Comparison of ENCODE assay signal across 8 mouse cellular contexts in the genomic region with DNA sequence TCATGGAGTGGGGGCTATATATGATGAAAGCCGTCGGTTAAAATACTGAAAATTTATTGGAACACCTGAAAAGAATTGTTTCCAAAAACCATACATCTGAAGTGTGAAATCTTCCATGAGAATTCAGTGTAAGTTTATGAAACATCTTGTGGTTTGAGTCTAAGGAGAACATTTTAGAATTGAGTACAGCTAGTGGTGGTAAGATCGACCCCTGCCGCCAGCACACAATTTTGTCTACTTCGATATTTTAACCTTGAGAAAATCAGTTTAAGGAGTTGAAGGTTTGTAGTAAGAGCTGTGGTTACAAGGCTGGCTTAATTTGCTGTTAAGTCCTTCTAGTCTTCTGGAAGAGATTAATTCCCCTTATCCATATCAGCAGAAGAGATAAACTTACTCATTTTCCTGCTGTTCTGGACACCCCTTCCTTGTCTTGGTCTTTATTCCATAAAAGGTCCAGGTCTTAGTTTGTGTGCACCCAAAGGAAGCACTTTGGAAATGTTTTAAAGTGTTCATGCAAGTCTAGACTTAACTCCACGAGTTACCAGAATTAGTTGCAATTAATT. TPM values are rescaled to one million over a fixed set of nuclear protein-coding genes. Genes with fewer than 3 reads are reported as not detected.
DNase-seq lines count a peak whose midpoint lies in the region; ATAC-seq lines count a peak whose summit lies in the region.

No protein-coding gene starts in this region.

- no peaks in the 10 kb centered on the region for H3K9me3 ChIP-seq in heart, embryonic 10.5 days
- H3K9me3 ChIP-seq in embryonic facial prominence, embryonic 14.5 days (ENCODE audit: control insufficient read depth, low read length), result no peaks in the 10 kb centered on the region
- H3K9me3 ChIP-seq in liver, embryonic 11.5 days (ENCODE audit: control insufficient read depth, low read length), result no peaks in the 10 kb centered on the region

- no peak for ATAC-seq in embryonic facial prominence, embryonic 14.5 days (ENCODE audit: low read depth)
- ATAC-seq in liver, embryonic 11.5 days (replicated peaks; ENCODE audit: low FRiP score), result no peak
- ATAC-seq in megakaryocyte-erythroid progenitor cell, adult 5-6 weeks (replicated peaks; ENCODE audit: low FRiP score, low TSS enrichment, poor library complexity, severe bottlenecking), result no peak

- no peak for DNase-seq in heart, embryonic 10.5 days (ENCODE audit: low spot score)
- no peak for DNase-seq in heart, adult 18-20 months
- DNase-seq in A20 (ENCODE audit: low read depth, low spot score), result peak; percentile 53
- no peak for DNase-seq in embryonic facial prominence, embryonic 14.5 days (ENCODE audit: low spot score)
- DNase-seq in liver, embryonic 11.5 days (ENCODE audit: low spot score), result no peak
- no peak for DNase-seq in frontal cortex, postnatal 14 days (ENCODE audit: low spot score in 2 of 2)
- no peak for DNase-seq in urinary bladder, postnatal 25 days (ENCODE audit: low spot score)

- 5% methylated on average over 6 of the region's 6 CpGs for WGBS in heart, embryonic 10.5 days
- 2% methylated on average over 6 of the region's 6 CpGs for WGBS in embryonic facial prominence, embryonic 14.5 days
- 9% methylated on average over 6 of the region's 6 CpGs for WGBS in liver, embryonic 11.5 days

- peaks cover 16% of the 10 kb centered on the region for H3K4me1 ChIP-seq in heart, embryonic 10.5 days
- H3K4me1 ChIP-seq in embryonic facial prominence, embryonic 14.5 days (ENCODE audit: control insufficient read depth, insufficient read depth, low read length), result peaks cover 9% of the 10 kb centered on the region
- peaks cover 6% of the 10 kb centered on the region for H3K4me1 ChIP-seq in liver, embryonic 11.5 days (replicated peaks; ENCODE audit: control insufficient read depth, insufficient read depth, low read length)

- peak overlapping the region; percentile 93 for H3K4me3 ChIP-seq in heart, embryonic 10.5 days
- H3K4me3 ChIP-seq in embryonic facial prominence, embryonic 14.5 days (ENCODE audit: low read depth, low read length), result peak overlapping the region; percentile 99
- H3K4me3 ChIP-seq in liver, embryonic 11.5 days (ENCODE audit: low read depth, low read length), result peak overlapping the region; percentile 91

- H3K27me3 ChIP-seq in heart, embryonic 10.5 days (ENCODE audit: insufficient read depth, poor library complexity, severe bottlenecking), result no peaks in the 10 kb centered on the region
- no peaks in the 10 kb centered on the region for H3K27me3 ChIP-seq in embryonic facial prominence, embryonic 14.5 days (replicated peaks; ENCODE audit: control insufficient read depth, insufficient read depth, low read length)
- H3K27me3 ChIP-seq in liver, embryonic 11.5 days (replicated peaks; ENCODE audit: control insufficient read depth, insufficient read depth, low read length), result no peaks in the 10 kb centered on the region

- peak overlapping the region; percentile 100 for H3K27ac ChIP-seq in heart, embryonic 10.5 days
- H3K27ac ChIP-seq in embryonic facial prominence, embryonic 14.5 days (replicated peaks; ENCODE audit: low read depth, low read length), result peak overlapping the region; percentile 99; the same call in 1 of the 2 replicates
- H3K27ac ChIP-seq in liver, embryonic 11.5 days (ENCODE audit: low read depth, low read length), result peak overlapping the region; percentile 25; the same call in 1 of the 2 replicates

- no peaks in the 10 kb centered on the region for H3K36me3 ChIP-seq in heart, embryonic 10.5 days
- no peaks in the 10 kb centered on the region for H3K36me3 ChIP-seq in embryonic facial prominence, embryonic 14.5 days (ENCODE audit: control insufficient read depth, insufficient read depth, low read length)
- no peaks in the 10 kb centered on the region for H3K36me3 ChIP-seq in liver, embryonic 11.5 days (ENCODE audit: control insufficient read depth, insufficient read depth, low read length)

- H3K9ac ChIP-seq in embryonic facial prominence, embryonic 14.5 days (ENCODE audit: low read depth, low read length), result peak overlapping the region; percentile 98
- H3K9ac ChIP-seq in liver, embryonic 11.5 days (ENCODE audit: low read depth, low read length), result peak overlapping the region; percentile 97

- peak overlapping the region; percentile 81 for H3K4me2 ChIP-seq in embryonic facial prominence, embryonic 14.5 days (ENCODE audit: low read depth, low read length)
- peak overlapping the region; percentile 80 for H3K4me2 ChIP-seq in liver, embryonic 11.5 days

RNA-seq across cellular contexts. Expression of a gene that starts 7.9 kb away (rescaled TPM):
- polyA plus RNA-seq in heart, embryonic 10.5 days (2016; fragmentation: Nextera tagmentation; extraction: Ambion mirVana), result 138 and 194 TPM in 2 replicates
- total RNA-seq in heart, adult 18-20 months (2021), result 10 to 100 TPM; 39.5 to 43.2 TPM
- 91.8 and 103 TPM in 2 replicates for polyA plus RNA-seq in embryonic facial prominence, embryonic 14.5 days (2014; fragmentation: Nextera tagmentation; extraction: Ambion mirVana)
- polyA plus RNA-seq in liver, embryonic 11.5 days (2014; fragmentation: Nextera tagmentation; extraction: Ambion mirVana), result 46.5 and 54.6 TPM in 2 replicates
- 18.7 and 28.2 TPM in 2 replicates for total RNA-seq in megakaryocyte-erythroid progenitor cell, adult 5-6 weeks (2014; fragmentation: Nextera tagmentation)
- 34.5 and 42.4 TPM in 2 replicates for total RNA-seq in megakaryocyte-erythroid progenitor cell, adult 5-6 weeks (2017)

RNA-seq across cellular contexts. Expression of a gene that starts 28.4 kb away (rescaled TPM):
- polyA plus RNA-seq in heart, embryonic 10.5 days (2016; fragmentation: Nextera tagmentation; extraction: Ambion mirVana), result 13.8 and 15.8 TPM in 2 replicates
- 1 to 10 TPM; 6.0 to 6.5 TPM for total RNA-seq in heart, adult 18-20 months (2021)
- 9.2 and 10.2 TPM in 2 replicates for polyA plus RNA-seq in embryonic facial prominence, embryonic 14.5 days (2014; fragmentation: Nextera tagmentation; extraction: Ambion mirVana)
- 6.6 and 9.7 TPM in 2 replicates for polyA plus RNA-seq in liver, embryonic 11.5 days (2014; fragmentation: Nextera tagmentation; extraction: Ambion mirVana)
- total RNA-seq in megakaryocyte-erythroid progenitor cell, adult 5-6 weeks (2014; fragmentation: Nextera tagmentation), result not detected in 2 replicates
- total RNA-seq in megakaryocyte-erythroid progenitor cell, adult 5-6 weeks (2017), result not detected in 2 replicates

RNA-seq across cellular contexts. Expression of a gene that starts 55.2 kb away (rescaled TPM):
- 20.8 and 24.1 TPM in 2 replicates for polyA plus RNA-seq in heart, embryonic 10.5 days (2016; fragmentation: Nextera tagmentation; extraction: Ambion mirVana)
- total RNA-seq in heart, adult 18-20 months (2021), result 10 to 100 TPM; 11.0 to 11.8 TPM
- polyA plus RNA-seq in embryonic facial prominence, embryonic 14.5 days (2014; fragmentation: Nextera tagmentation; extraction: Ambion mirVana), result 14.7 and 17.8 TPM in 2 replicates
- 13.6 and 15.1 TPM in 2 replicates for polyA plus RNA-seq in liver, embryonic 11.5 days (2014; fragmentation: Nextera tagmentation; extraction: Ambion mirVana)
- 4.2 and 9.7 TPM in 2 replicates for total RNA-seq in megakaryocyte-erythroid progenitor cell, adult 5-6 weeks (2014; fragmentation: Nextera tagmentation)
- total RNA-seq in megakaryocyte-erythroid progenitor cell, adult 5-6 weeks (2017), result 19.1 and 39.5 TPM in 2 replicates

Comparison
In these comparisons a context has a peak if more than half of its experiments do, and no peak if none do; other contexts are left out.
1. H3K27ac ChIP-seq: peak in every context shown above with its lines; median percentile 100 in heart, embryonic 10.5 days; 99 in embryonic facial prominence, embryonic 14.5 days; 25 in liver, embryonic 11.5 days.